Mouse (Mus musculus) c-Kit-negative CD71-positive TER-119-positive erythroid progenitor cells, embryonic 14.5 days (primary cell): ENCODE results near the gene Scamp1.

Experiments
- DNase-seq: peaks from one replicate; pipeline ENCODE4 v3.0.0-alpha.2; 2013; ENCODE audit warnings: low read depth, low spot score

Gene Scamp1

GRCm38 (mm10) chr13:94178401-94179040 lies 107.1 kb downstream of the Scamp1 start:
- no peak for DNase-seq

GRCm38 (mm10) chr13:94177148-94177547 lies 108.5 kb downstream of the Scamp1 start:
- DNase-seq, result peak; percentile 19

- no peak for DNase-seq
These were observed 110.1 kb downstream of the Scamp1 start for GRCm38 (mm10) chr13:94175379-94176050.

- no peak for DNase-seq
These were observed 110.9 kb downstream of the Scamp1 start for GRCm38 (mm10) chr13:94174577-94175279.

- DNase-seq, result no peak
These were observed 111.8 kb downstream of the Scamp1 start for GRCm38 (mm10) chr13:94173633-94174576.

- no peak for DNase-seq
These were observed 112.9 kb downstream of the Scamp1 start for GRCm38 (mm10) chr13:94172533-94173310.

GRCm38 (mm10) chr13:94171612-94172011 lies 114.0 kb downstream of the Scamp1 start:
- no peak for DNase-seq

GRCm38 (mm10) chr13:94169325-94169916 lies 116.2 kb downstream of the Scamp1 start:
- no peak for DNase-seq

- no peak for DNase-seq
These were observed 117.3 kb downstream of the Scamp1 start for GRCm38 (mm10) chr13:94168319-94168718.

- DNase-seq, result no peak
These were observed 121.2 kb downstream of the Scamp1 start for GRCm38 (mm10) chr13:94164501-94164900.

GRCm38 (mm10) chr13:94159478-94160220 lies 126.0 kb downstream of the Scamp1 start:
- no peak for DNase-seq

GRCm38 (mm10) chr13:94158864-94159477 lies 126.7 kb downstream of the Scamp1 start:
- no peak for DNase-seq

- no peak for DNase-seq
These were observed 129.8 kb downstream of the Scamp1 start for GRCm38 (mm10) chr13:94155657-94156429.

GRCm38 (mm10) chr13:94154512-94155296 lies 131.0 kb downstream of the Scamp1 start:
- no peak for DNase-seq

- no peak for DNase-seq
These were observed 132.0 kb downstream of the Scamp1 start for GRCm38 (mm10) chr13:94153658-94154057.

- no peak for DNase-seq
These were observed 132.8 kb downstream of the Scamp1 start for GRCm38 (mm10) chr13:94152836-94153235.
